Mouse (Mus musculus) liver, embryonic 15.5 days (tissue): ENCODE measurements around the gene Wdr60. TPM values are rescaled to one million over a fixed set of nuclear protein-coding genes. Genes with fewer than 3 reads are reported as not detected.

ENCODE experiments used
- ATAC-seq: fragments of 200-750 bp; cut with Nextera tagmentation; 2 replicates; pipeline ENCODE4 v1.8.0; 2017; ENCODE audit warnings: moderate number of reproducible peaks, mild to moderate bottlenecking, moderate library complexity; ENCODE audit not compliant: insufficient read depth
- H3K27ac ChIP-seq: fragments of 300-500 bp; sonication (generic); replicated peaks from 2 replicates; pipeline ENCODE4 v1.5.1; 2015; ENCODE audit warnings: mild to moderate bottlenecking, inconsistent platforms
- H3K27me3 ChIP-seq: fragments of 300-500 bp; sonication (generic); 2 replicates; pipeline ENCODE4 v1.6.1; 2015; ENCODE audit warnings: mild to moderate bottlenecking, inconsistent platforms
- H3K36me3 ChIP-seq: fragments of 300-500 bp; sonication (generic); replicated peaks from 2 replicates; pipeline ENCODE4 v1.6.1; 2015; ENCODE audit warnings: moderate library complexity, mild to moderate bottlenecking, inconsistent platforms
- H3K4me1 ChIP-seq: fragments of 300-500 bp; sonication (generic); replicated peaks from 2 replicates; pipeline ENCODE4 v1.6.1; 2015; ENCODE audit warnings: inconsistent platforms
- H3K4me2 ChIP-seq: fragments of 300-500 bp; sonication (generic); 2 replicates; pipeline ENCODE4 v1.6.1; 2015; ENCODE audit warnings: moderate library complexity, mild to moderate bottlenecking, inconsistent platforms
- H3K4me3 ChIP-seq: fragments of 300-500 bp; sonication (generic); replicated peaks from 2 replicates; pipeline ENCODE4 v1.5.1; 2015; ENCODE audit warnings: mild to moderate bottlenecking, inconsistent platforms
- H3K9ac ChIP-seq: fragments of 300-500 bp; sonication (generic); 2 replicates; pipeline ENCODE4 v1.6.1; 2015; ENCODE audit warnings: moderate library complexity, mild to moderate bottlenecking, inconsistent platforms
- H3K9me3 ChIP-seq: fragments of 300-500 bp; sonication (generic); replicated peaks from 2 replicates; pipeline ENCODE4 v1.6.1; 2016; ENCODE audit warnings: inconsistent platforms
- WGBS: fragments of 180-500 bp; shearing (Covaris S2); methylation state at CpG from one replicate; pipeline ENCODE4 v1.1.7; 2015; ENCODE audit warnings: mixed read lengths; ENCODE audit not compliant: insufficient replicate concordance; 5-methylcytosine and 5-hydroxymethylcytosine counted together
- polyA plus RNA-seq: library from polyadenylated mRNA; unstranded; fragments of >200 nt; fragmentation: Nextera tagmentation; extraction: Ambion mirVana; gene quantifications from 2 replicates; pipeline ENCODE4 v1.2.1, GENCODE M21; 2015

The Wdr60 gene
- polyA plus RNA-seq, result 3.1 TPM in 2 replicates

- Histone ChIP-seq H3K27ac (peak within 1 kb of the TSS; percentile 60), H3K4me3 (peak within 1 kb of the TSS; percentile 66), H3K27me3 (no peaks in the 10 kb centered on the region), H3K9ac (peak within 1 kb of the TSS; percentile 70), H3K9me3 (no peaks in the 10 kb centered on the region), H3K4me2 (peak within 1 kb of the TSS; percentile 96), H3K36me3 (no peaks in the 10 kb centered on the region), H3K4me1 (peaks cover 33% of the 10 kb centered on the region)
- ATAC-seq, result peak; percentile 95
- WGBS, result 4% methylated on average over 47 of the region's 47 CpGs
Measured at GRCm38 (mm10) chr12:116262555-116263341, at the start of gene Wdr60. Gene Wdr60 (minus strand): TSS chr12:116263022.

GRCm38 (mm10) chr12:116308612-116309011 lies 45.8 kb upstream of the Wdr60 start:
- ATAC-seq, result peak; percentile 47; the same call in 1 of the 2 replicates
- peaks cover 20% of the 10 kb centered on the region for H3K4me1 ChIP-seq

DNA sequence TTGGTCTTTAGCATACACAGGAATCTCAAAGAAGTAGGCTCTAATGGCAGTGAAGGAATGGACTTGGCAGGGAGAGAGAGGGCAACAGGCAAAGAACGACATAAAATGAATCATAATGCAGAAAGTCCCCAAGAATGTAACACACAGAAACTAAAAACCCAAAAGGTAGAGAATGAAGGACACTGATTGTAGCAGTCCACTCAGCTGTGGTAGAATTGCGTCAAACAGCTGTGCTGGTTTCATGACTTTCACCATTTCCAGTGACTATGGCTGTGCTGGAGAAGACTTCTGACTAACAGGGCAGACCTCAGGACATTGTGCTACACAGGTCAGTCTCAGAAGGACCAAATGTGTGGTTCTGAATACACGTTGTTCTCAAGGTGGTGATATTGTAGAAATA lies 45.0 kb upstream of the Wdr60 start:
- no peaks in the 10 kb centered on the region for H3K27me3 ChIP-seq
- H3K9me3 ChIP-seq, result no peaks in the 10 kb centered on the region
- no peaks in the 10 kb centered on the region for H3K36me3 ChIP-seq
- H3K9ac ChIP-seq, result no peak overlapping the region
- H3K4me3 ChIP-seq, result no peak overlapping the region
- 69% methylated on average over 3 of the region's 3 CpGs for WGBS
- ATAC-seq, result no peak
- H3K4me2 ChIP-seq, result no peak overlapping the region
- peaks cover 19% of the 10 kb centered on the region for H3K4me1 ChIP-seq
- H3K27ac ChIP-seq, result no peak overlapping the region

More at GRCm38 (mm10) chr12:116308612-116309011, 45.8 kb upstream of the Wdr60 start:
- H3K27me3 ChIP-seq, result no peaks in the 10 kb centered on the region
- H3K27ac ChIP-seq, result no peak overlapping the region
- H3K9me3 ChIP-seq, result no peaks in the 10 kb centered on the region
- H3K9ac ChIP-seq, result no peak overlapping the region
- no peak overlapping the region for H3K4me2 ChIP-seq
- 44% methylated on average over 2 of the region's 2 CpGs for WGBS
- no peaks in the 10 kb centered on the region for H3K36me3 ChIP-seq
- H3K4me3 ChIP-seq, result no peak overlapping the region

- Histone ChIP-seq H3K27ac (no peak overlapping the region), H3K27me3 (no peaks in the 10 kb centered on the region), H3K36me3 (no peaks in the 10 kb centered on the region), H3K4me1 (peaks cover 21% of the 10 kb centered on the region), H3K4me2 (no peak overlapping the region), H3K9me3 (no peaks in the 10 kb centered on the region), H3K4me3 (no peak overlapping the region), H3K9ac (no peak overlapping the region)
- ATAC-seq, result no peak
- 73% methylated on average over 1 of the region's 1 CpGs for WGBS
Measured at GRCm38 (mm10) chr12:116306042-116306441, 43.2 kb upstream of the Wdr60 start.

GRCm38 (mm10) chr12:116302181-116302580 lies 39.4 kb upstream of the Wdr60 start:
- Histone ChIP-seq H3K9me3 (no peaks in the 10 kb centered on the region), H3K27ac (no peak overlapping the region), H3K4me2 (no peak overlapping the region), H3K9ac (no peak overlapping the region), H3K4me3 (no peak overlapping the region), H3K4me1 (peaks cover 5% of the 10 kb centered on the region), H3K27me3 (no peaks in the 10 kb centered on the region), H3K36me3 (no peaks in the 10 kb centered on the region)
- ATAC-seq, result no peak

DNA sequence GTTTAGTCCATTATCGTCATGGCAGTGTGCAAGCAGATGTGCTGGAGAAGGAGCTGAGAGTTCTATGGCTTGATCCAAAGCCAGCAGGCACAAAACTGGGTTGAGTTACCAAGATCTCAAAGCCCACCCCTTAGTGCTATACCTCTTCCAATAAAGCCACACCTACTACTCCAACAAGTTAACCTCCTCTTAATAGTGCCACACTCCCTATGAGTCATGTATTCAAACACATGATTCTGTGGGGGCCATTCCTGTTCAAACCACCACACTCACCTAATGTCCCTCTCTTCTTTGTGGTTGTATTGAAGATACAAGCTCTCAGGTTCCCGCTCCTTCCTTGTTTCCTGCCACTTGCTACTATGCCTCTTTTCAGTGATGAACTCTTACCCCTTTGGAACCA lies 37.1 kb upstream of the Wdr60 start:
- no peaks in the 10 kb centered on the region for H3K27me3 ChIP-seq
- H3K9me3 ChIP-seq, result no peaks in the 10 kb centered on the region
- H3K4me3 ChIP-seq, result no peak overlapping the region
- H3K4me2 ChIP-seq, result no peak overlapping the region
- H3K27ac ChIP-seq, result no peak overlapping the region
- no peaks in the 10 kb centered on the region for H3K36me3 ChIP-seq
- WGBS, result 64% methylated on average over 2 of the region's 2 CpGs
- 0 out of 2 replicates have a peak, but pooled peaks cover 5% of the 10 kb centered on the region for H3K4me1 ChIP-seq
- no peak overlapping the region for H3K9ac ChIP-seq
- no peak for ATAC-seq

- 67% methylated on average over 4 of the region's 4 CpGs for WGBS
- 0 out of 2 replicates have a peak, but pooled peaks cover 10% of the 10 kb centered on the region for H3K4me1 ChIP-seq
- no peaks in the 10 kb centered on the region for H3K36me3 ChIP-seq
- no peak overlapping the region for H3K27ac ChIP-seq
- H3K4me3 ChIP-seq, result no peak overlapping the region
- H3K9ac ChIP-seq, result no peak overlapping the region
- no peaks in the 10 kb centered on the region for H3K27me3 ChIP-seq
- no peak for ATAC-seq
- H3K9me3 ChIP-seq, result no peaks in the 10 kb centered on the region
- H3K4me2 ChIP-seq, result no peak overlapping the region
Measured at GRCm38 (mm10) chr12:116293599-116294292, 30.9 kb upstream of the Wdr60 start.

GRCm38 (mm10) chr12:116293185-116293584 lies 30.4 kb upstream of the Wdr60 start:
- Histone ChIP-seq H3K36me3 (no peaks in the 10 kb centered on the region), H3K4me3 (no peak overlapping the region), H3K27ac (no peak overlapping the region), H3K4me1 (0 out of 2 replicates have a peak, but pooled peaks cover 10% of the 10 kb centered on the region), H3K4me2 (no peak overlapping the region), H3K27me3 (no peaks in the 10 kb centered on the region), H3K9ac (no peak overlapping the region), H3K9me3 (no peaks in the 10 kb centered on the region)
- ATAC-seq, result no peak
- 16% methylated on average over 2 of the region's 2 CpGs for whole genome bisulfite sequencing

- 36% methylated on average over 2 of the region's 2 CpGs for WGBS
- Histone ChIP-seq H3K4me1 (peaks cover 35% of the 10 kb centered on the region), H3K4me3 (peak overlapping the region; percentile 45; the same call in 1 of the 2 replicates), H3K27ac (0 out of 2 replicates have a peak overlapping the region, but pooled peaks have one; percentile 19), H3K9ac (no peak overlapping the region), H3K9me3 (no peaks in the 10 kb centered on the region), H3K4me2 (peak overlapping the region; percentile 66), H3K36me3 (no peaks in the 10 kb centered on the region), H3K27me3 (no peaks in the 10 kb centered on the region)
- no peak for ATAC-seq
Measured at GRCm38 (mm10) chr12:116283511-116283910, 20.7 kb upstream of the Wdr60 start.

DNA sequence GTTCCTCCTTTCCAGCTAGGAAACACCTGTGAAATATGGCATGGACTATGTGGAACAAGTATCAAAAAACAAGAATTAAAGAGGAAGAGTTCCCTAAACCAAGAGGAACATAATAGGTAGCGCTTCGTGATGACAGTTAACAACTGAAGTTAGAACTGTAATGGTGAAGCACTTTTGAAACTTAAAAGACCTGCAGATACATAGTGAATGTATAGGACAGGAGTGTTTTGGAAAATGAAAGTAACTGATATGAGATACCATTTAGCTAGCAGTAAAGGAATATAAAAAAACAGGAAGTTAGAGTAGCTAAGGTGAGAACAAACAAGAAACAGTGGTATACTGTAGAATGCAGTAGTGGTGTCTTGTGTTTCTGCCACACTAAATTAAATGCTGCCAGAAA lies 20.0 kb upstream of the Wdr60 start:
- ATAC-seq, result no peak
- Histone ChIP-seq H3K36me3 (no peaks in the 10 kb centered on the region), H3K4me2 (peak overlapping the region; percentile 66), H3K4me1 (peaks cover 41% of the 10 kb centered on the region), H3K9ac (no peak overlapping the region; the same call in 1 of the 2 replicates), H3K9me3 (no peaks in the 10 kb centered on the region), H3K27me3 (no peaks in the 10 kb centered on the region), H3K4me3 (peak overlapping the region; percentile 45), H3K27ac (peak overlapping the region; percentile 61)
- WGBS, result 55% methylated on average over 2 of the region's 2 CpGs
